Mouse (Mus musculus): ENCODE results near the gene Shq1.

GRCm38 (mm10) chr6:100715296-100715828 is 44.4 kb upstream of the Shq1 start:
- TF ChIP-seq CTCF (IDR thresholded peaks at IDR 0.05; ENCODE audit: control insufficient read depth, insufficient read depth, insufficient replicate concordance, low read depth, low read length) (no peak), POLR2A (IDR thresholded peaks at IDR 0.05; ENCODE audit: control insufficient read depth, low read depth, low read length) (no peak)

Data from testis, adult 2 months (tissue).